In the genomic region with DNA sequence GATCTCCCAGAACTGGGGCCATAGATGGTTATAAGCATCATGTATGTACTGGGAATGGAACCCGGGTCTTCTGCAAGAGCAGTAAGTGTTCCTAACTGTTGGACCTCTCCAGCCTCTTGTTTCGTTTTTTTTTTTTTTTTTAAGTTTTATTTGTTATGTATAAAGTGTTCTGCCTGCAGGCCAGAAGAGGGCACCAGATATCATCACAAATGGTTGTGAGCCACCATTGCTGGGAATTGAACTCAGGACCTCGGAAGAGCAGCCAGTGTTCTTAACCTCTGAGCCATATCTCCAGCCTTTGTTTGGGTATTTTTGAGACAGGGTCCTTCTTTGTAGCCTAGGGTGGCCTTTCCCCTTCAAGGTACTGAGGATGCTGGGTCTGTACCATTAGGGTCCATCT, we compare ENCODE assay signal across 13 mouse cellular contexts. TPM values are rescaled to one million over a fixed set of nuclear protein-coding genes. Genes with fewer than 3 reads are reported as not detected.
DNase-seq lines count a peak whose midpoint lies in the region; ATAC-seq and TF ChIP-seq lines count a peak whose summit lies in the region.
"Had no signal": no experiment of that assay in that cellular context is flagged by ENCODE, and none has a peak within 500 bp of the region (broad histone marks: within the 10 kb centered on the region; RNA-seq: fewer than 3 reads in every experiment).

No protein-coding gene starts in this region.

- no peaks in the 10 kb centered on the region for H3K9me3 ChIP-seq in hindbrain, postnatal 0 days (ENCODE audit: low read length)
- no peaks in the 10 kb centered on the region for H3K9me3 ChIP-seq in hindbrain, embryonic 12.5 days (replicated peaks)
- H3K9me3 ChIP-seq: midbrain, embryonic 10.5 days had no signal

- peaks cover 4% of the 10 kb centered on the region for H3K4me1 ChIP-seq in hindbrain, postnatal 0 days (ENCODE audit: insufficient read depth, low read length)
- peaks cover 22% of the 10 kb centered on the region for H3K4me1 ChIP-seq in hindbrain, embryonic 12.5 days

- WGBS in hindbrain, postnatal 0 days = 76% methylated on average over 3 of the region's 3 CpGs
- WGBS in hindbrain, embryonic 12.5 days = 74% methylated on average over 3 of the region's 3 CpGs

- TF ChIP-seq CTCF in hindbrain, postnatal 0 days (IDR thresholded peaks at IDR 0.05; ENCODE audit: low read depth) = peak; percentile 29

- no peak overlapping the region for H3K27ac ChIP-seq in hindbrain, postnatal 0 days
- H3K27ac ChIP-seq in hindbrain, embryonic 12.5 days = no peak overlapping the region
- H3K27ac ChIP-seq: hindbrain, embryonic 14.5 days; midbrain, embryonic 10.5 days had no signal

- no peak for ATAC-seq in hindbrain, postnatal 0 days
- ATAC-seq in hindbrain, embryonic 12.5 days (ENCODE audit: low FRiP score) = no peak

- no peak overlapping the region for H3K4me3 ChIP-seq in hindbrain, postnatal 0 days (ENCODE audit: low read length)
- H3K4me3 ChIP-seq in hindbrain, embryonic 12.5 days = no peak overlapping the region
- H3K4me3 ChIP-seq: midbrain, embryonic 10.5 days had no signal

- H3K36me3 ChIP-seq in hindbrain, postnatal 0 days (ENCODE audit: insufficient read depth, low read length) = no peaks in the 10 kb centered on the region; the same call in 1 of the 2 replicates
- no peaks in the 10 kb centered on the region for H3K36me3 ChIP-seq in hindbrain, embryonic 12.5 days

- no peak for DNase-seq in hindbrain, postnatal 0 days (ENCODE audit: low spot score)
- DNase-seq in thymus, postnatal 0 days (ENCODE audit: low spot score) = peak; percentile 42
- no peak for DNase-seq in thymus, postnatal 10 days (ENCODE audit: low spot score in 2 of 2)
- peak; percentile 40 for DNase-seq in NIH3T3 (ENCODE audit: low read depth)
- no peak for DNase-seq in T-cell, adult 2 months (ENCODE audit: low spot score)
- no peak for DNase-seq in urinary bladder, postnatal 4 days (ENCODE audit: low spot score in 2 of 2)
- DNase-seq: adrenal gland, adult 8-10 months; cerebellum, postnatal 36 days; lung, adult 2 months had no signal

- H3K27me3 ChIP-seq in hindbrain, postnatal 0 days (ENCODE audit: insufficient read depth, low read length) = no peaks in the 10 kb centered on the region
- H3K27me3 ChIP-seq in hindbrain, embryonic 12.5 days = no peaks in the 10 kb centered on the region

- no peak overlapping the region for H3K9ac ChIP-seq in hindbrain, postnatal 0 days (replicated peaks; ENCODE audit: low read length)
- no peak overlapping the region for H3K9ac ChIP-seq in hindbrain, embryonic 12.5 days
- H3K9ac ChIP-seq: hindbrain, embryonic 14.5 days had no signal

- H3K4me2 ChIP-seq in hindbrain, postnatal 0 days (ENCODE audit: low read depth, low read length) = no peak overlapping the region
- no peak overlapping the region for H3K4me2 ChIP-seq in hindbrain, embryonic 12.5 days (replicated peaks)
- H3K4me2 ChIP-seq: heart, embryonic 11.5 days; hindbrain, embryonic 14.5 days had no signal

RNA-seq across cellular contexts. Expression of a gene that starts 19.7 kb away (rescaled TPM):
- 15.6 and 16.7 TPM in 2 replicates for total RNA-seq in hindbrain, postnatal 0 days (2014; rRNA removed)
- 10.0 and 10.8 TPM in 2 replicates for polyA plus RNA-seq in hindbrain, postnatal 0 days (2015; fragmentation: Nextera tagmentation; extraction: Ambion mirVana)
- polyA plus RNA-seq in hindbrain, embryonic 12.5 days (2016; fragmentation: Nextera tagmentation; extraction: Ambion mirVana) = 19.0 and 19.4 TPM in 2 replicates
- polyA plus RNA-seq in thymus, postnatal 0 days (2015; fragmentation: Nextera tagmentation; extraction: Ambion mirVana) = 13.5 and 14.2 TPM in 2 replicates

RNA-seq across cellular contexts. Expression of a gene that starts 31.2 kb away (rescaled TPM):
- total RNA-seq in hindbrain, postnatal 0 days (2014; rRNA removed) = 48.7 and 56.8 TPM in 2 replicates
- 53.8 and 56.6 TPM in 2 replicates for polyA plus RNA-seq in hindbrain, postnatal 0 days (2015; fragmentation: Nextera tagmentation; extraction: Ambion mirVana)
- polyA plus RNA-seq in hindbrain, embryonic 12.5 days (2016; fragmentation: Nextera tagmentation; extraction: Ambion mirVana) = 47.1 and 48.5 TPM in 2 replicates
- 66.8 and 68.6 TPM in 2 replicates for polyA plus RNA-seq in thymus, postnatal 0 days (2015; fragmentation: Nextera tagmentation; extraction: Ambion mirVana)

RNA-seq across cellular contexts. Expression of a gene that starts 31.5 kb away (rescaled TPM):
- total RNA-seq in hindbrain, postnatal 0 days (2014; rRNA removed) = 532 and 593 TPM in 2 replicates
- polyA plus RNA-seq in hindbrain, postnatal 0 days (2015; fragmentation: Nextera tagmentation; extraction: Ambion mirVana) = 343 and 360 TPM in 2 replicates
- polyA plus RNA-seq in hindbrain, embryonic 12.5 days (2016; fragmentation: Nextera tagmentation; extraction: Ambion mirVana) = 313 and 334 TPM in 2 replicates
- 309 and 319 TPM in 2 replicates for polyA plus RNA-seq in thymus, postnatal 0 days (2015; fragmentation: Nextera tagmentation; extraction: Ambion mirVana)

RNA-seq across cellular contexts. Expression of a gene that starts 35.2 kb away (rescaled TPM):
- total RNA-seq in hindbrain, postnatal 0 days (2014; rRNA removed) = 152 and 207 TPM in 2 replicates
- polyA plus RNA-seq in hindbrain, postnatal 0 days (2015; fragmentation: Nextera tagmentation; extraction: Ambion mirVana) = 99.3 and 113 TPM in 2 replicates
- polyA plus RNA-seq in hindbrain, embryonic 12.5 days (2016; fragmentation: Nextera tagmentation; extraction: Ambion mirVana) = 128 and 138 TPM in 2 replicates
- 78.9 and 88.4 TPM in 2 replicates for polyA plus RNA-seq in thymus, postnatal 0 days (2015; fragmentation: Nextera tagmentation; extraction: Ambion mirVana)

RNA-seq across cellular contexts. Expression of a gene that starts 48.4 kb away (rescaled TPM):
- 510 and 535 TPM in 2 replicates for total RNA-seq in hindbrain, postnatal 0 days (2014; rRNA removed)
- 717 and 784 TPM in 2 replicates for polyA plus RNA-seq in hindbrain, postnatal 0 days (2015; fragmentation: Nextera tagmentation; extraction: Ambion mirVana)
- 633 and 755 TPM in 2 replicates for polyA plus RNA-seq in hindbrain, embryonic 12.5 days (2016; fragmentation: Nextera tagmentation; extraction: Ambion mirVana)
- 1,327 and 1,441 TPM in 2 replicates for polyA plus RNA-seq in thymus, postnatal 0 days (2015; fragmentation: Nextera tagmentation; extraction: Ambion mirVana)

Comparison
In these comparisons a context has a peak if more than half of its experiments do, and no peak if none do; other contexts are left out.
1. DNase-seq: peak in thymus, postnatal 0 days (single experiment) and NIH3T3 (single experiment); none in hindbrain, postnatal 0 days (single experiment), thymus, postnatal 10 days (0 of 2), T-cell, adult 2 months (single experiment) and urinary bladder, postnatal 4 days (0 of 2).